Mouse (Mus musculus): ENCODE results near the gene Crct1. TPM values are rescaled to one million over a fixed set of nuclear protein-coding genes. Genes with fewer than 3 reads are reported as not detected.

The Crct1 gene
- polyA plus RNA-seq, 1 experiment from 2014 or later: 0.25 TPM

- Histone ChIP-seq H3K9me3 (replicated peaks; ENCODE audit: control insufficient read depth, low read length) (no peaks in the 10 kb centered on the region), H3K27me3 (replicated peaks; ENCODE audit: control insufficient read depth, insufficient read depth, low read length) (no peaks in the 10 kb centered on the region), H3K36me3 (ENCODE audit: control insufficient read depth, insufficient read depth, low read length) (no peaks in the 10 kb centered on the region), H3K4me1 (ENCODE audit: control insufficient read depth, insufficient read depth, low read length) (no peaks in the 10 kb centered on the region), H3K4me2 (ENCODE audit: low read length) (peak overlapping the region; percentile 75), H3K27ac (ENCODE audit: low read depth, low read length) (no peak overlapping the region), H3K4me3 (ENCODE audit: low read depth, low read length) (peak overlapping the region; percentile 42), H3K9ac (ENCODE audit: low read length) (peak overlapping the region; percentile 62)
- WGBS: 1% methylated on average over 24 of the region's 24 CpGs
- DNase-seq (ENCODE audit: low spot score) (peak; percentile 68), ATAC-seq (peak; percentile 92)
These were observed 1.1 kb downstream of the Crct1 start for GRCm38 (mm10) chr3:93014378-93014801.

- H3K4me2 ChIP-seq (ENCODE audit: low read length): no peak overlapping the region
- peak; percentile 22 for DNase-seq (ENCODE audit: low spot score)
- H3K4me3 ChIP-seq (ENCODE audit: low read depth, low read length): no peak overlapping the region
- no peak overlapping the region for H3K27ac ChIP-seq (ENCODE audit: low read depth, low read length)
- H3K4me1 ChIP-seq (ENCODE audit: control insufficient read depth, insufficient read depth, low read length): no peaks in the 10 kb centered on the region
- H3K27me3 ChIP-seq (replicated peaks; ENCODE audit: control insufficient read depth, insufficient read depth, low read length): no peaks in the 10 kb centered on the region
- H3K9ac ChIP-seq (ENCODE audit: low read length): no peak overlapping the region
- H3K36me3 ChIP-seq (ENCODE audit: control insufficient read depth, insufficient read depth, low read length): no peaks in the 10 kb centered on the region
- ATAC-seq: peak; percentile 55
- H3K9me3 ChIP-seq (replicated peaks; ENCODE audit: control insufficient read depth, low read length): no peaks in the 10 kb centered on the region
- 38% methylated on average over 4 of the region's 4 CpGs for WGBS
These were observed 12.6 kb downstream of the Crct1 start for GRCm38 (mm10) chr3:93002843-93003242.

GRCm38 (mm10) chr3:93000621-93001020, 14.9 kb downstream of the Crct1 start:
- Histone ChIP-seq H3K4me1 (ENCODE audit: control insufficient read depth, insufficient read depth, low read length) (no peaks in the 10 kb centered on the region), H3K9ac (ENCODE audit: low read length) (no peak overlapping the region), H3K36me3 (ENCODE audit: control insufficient read depth, insufficient read depth, low read length) (no peaks in the 10 kb centered on the region), H3K27ac (ENCODE audit: low read depth, low read length) (no peak overlapping the region), H3K4me2 (ENCODE audit: low read length) (no peak overlapping the region), H3K4me3 (ENCODE audit: low read depth, low read length) (no peak overlapping the region), H3K9me3 (replicated peaks; ENCODE audit: control insufficient read depth, low read length) (no peaks in the 10 kb centered on the region), H3K27me3 (replicated peaks; ENCODE audit: control insufficient read depth, insufficient read depth, low read length) (no peaks in the 10 kb centered on the region)
- DNase-seq (ENCODE audit: low spot score): no peak
- ATAC-seq: no peak
- WGBS: 89% methylated on average over 3 of the region's 3 CpGs

GRCm38 (mm10) chr3:92998691-92999090, 16.8 kb downstream of the Crct1 start:
- 4% methylated on average over 7 of the region's 7 CpGs for WGBS
- Histone ChIP-seq H3K27me3 (replicated peaks; ENCODE audit: control insufficient read depth, insufficient read depth, low read length) (no peaks in the 10 kb centered on the region), H3K4me2 (ENCODE audit: low read length) (no peak overlapping the region), H3K36me3 (ENCODE audit: control insufficient read depth, insufficient read depth, low read length) (no peaks in the 10 kb centered on the region), H3K9ac (ENCODE audit: low read length) (no peak overlapping the region), H3K9me3 (replicated peaks; ENCODE audit: control insufficient read depth, low read length) (no peaks in the 10 kb centered on the region), H3K4me3 (ENCODE audit: low read depth, low read length) (no peak overlapping the region), H3K27ac (ENCODE audit: low read depth, low read length) (no peak overlapping the region), H3K4me1 (ENCODE audit: control insufficient read depth, insufficient read depth, low read length) (no peaks in the 10 kb centered on the region)
- peak; percentile 89 for DNase-seq (ENCODE audit: low spot score)
- ATAC-seq: peak; percentile 89

GRCm38 (mm10) chr3:92991926-92992325, 23.6 kb downstream of the Crct1 start, which contains the start of gene Lce3f:
Gene Lce3f, plus strand, starts transcription at chr3:92992226.
- ATAC-seq: no peak
- Histone ChIP-seq H3K4me1 (ENCODE audit: control insufficient read depth, insufficient read depth, low read length) (no peaks in the 10 kb centered on the region), H3K4me3 (ENCODE audit: low read depth, low read length) (no peak within 1 kb of the TSS)

GRCm38 (mm10) chr3:92978484-92978883, 37.0 kb downstream of the Crct1 start:
- 85% methylated on average over 2 of the region's 2 CpGs for WGBS
- Histone ChIP-seq H3K4me3 (ENCODE audit: low read depth, low read length) (no peak overlapping the region), H3K27ac (ENCODE audit: low read depth, low read length) (no peak overlapping the region), H3K9me3 (replicated peaks; ENCODE audit: control insufficient read depth, low read length) (no peaks in the 10 kb centered on the region), H3K36me3 (ENCODE audit: control insufficient read depth, insufficient read depth, low read length) (no peaks in the 10 kb centered on the region), H3K4me1 (ENCODE audit: control insufficient read depth, insufficient read depth, low read length) (no peaks in the 10 kb centered on the region), H3K4me2 (ENCODE audit: low read length) (no peak overlapping the region), H3K27me3 (replicated peaks; ENCODE audit: control insufficient read depth, insufficient read depth, low read length) (no peaks in the 10 kb centered on the region), H3K9ac (ENCODE audit: low read length) (no peak overlapping the region)
- DNase-seq (ENCODE audit: low spot score): no peak
- ATAC-seq: no peak

More at GRCm38 (mm10) chr3:92991926-92992325, 23.6 kb downstream of the Crct1 start, which contains the start of gene Lce3f:
- Histone ChIP-seq H3K9ac (ENCODE audit: low read length) (no peak within 1 kb of the TSS), H3K27ac (ENCODE audit: low read depth, low read length) (no peak within 1 kb of the TSS), H3K27me3 (replicated peaks; ENCODE audit: control insufficient read depth, insufficient read depth, low read length) (no peaks in the 10 kb centered on the region), H3K4me2 (ENCODE audit: low read length) (no peak within 1 kb of the TSS), H3K9me3 (replicated peaks; ENCODE audit: control insufficient read depth, low read length) (no peaks in the 10 kb centered on the region), H3K36me3 (ENCODE audit: control insufficient read depth, insufficient read depth, low read length) (no peaks in the 10 kb centered on the region)
- no peak for DNase-seq (ENCODE audit: low spot score)

GRCm38 (mm10) chr3:92966761-92967160, 48.7 kb downstream of the Crct1 start, which contains the start of gene Lce3e:
Gene Lce3e, plus strand, starts transcription at chr3:92967061.
- Histone ChIP-seq H3K9me3 (replicated peaks; ENCODE audit: control insufficient read depth, low read length) (no peaks in the 10 kb centered on the region), H3K27ac (ENCODE audit: low read depth, low read length) (no peak within 1 kb of the TSS), H3K4me2 (ENCODE audit: low read length) (no peak within 1 kb of the TSS), H3K27me3 (replicated peaks; ENCODE audit: control insufficient read depth, insufficient read depth, low read length) (no peaks in the 10 kb centered on the region), H3K4me1 (ENCODE audit: control insufficient read depth, insufficient read depth, low read length) (no peaks in the 10 kb centered on the region), H3K36me3 (ENCODE audit: control insufficient read depth, insufficient read depth, low read length) (no peaks in the 10 kb centered on the region), H3K9ac (ENCODE audit: low read length) (no peak within 1 kb of the TSS), H3K4me3 (ENCODE audit: low read depth, low read length) (no peak within 1 kb of the TSS)
- ATAC-seq (no peak), DNase-seq (ENCODE audit: low spot score) (no peak)
- 93% methylated on average over 2 of the region's 2 CpGs for WGBS

Other genes starting within 250 kb of the Crct1 start
- not detected in 2 replicates for gene Lce1i, start 236.8 kb downstream of the Crct1 start, polyA plus RNA-seq (2014; fragmentation: Nextera tagmentation; extraction: Ambion mirVana)
- gene Lce1j, start 225.2 kb downstream of the Crct1 start, polyA plus RNA-seq (2014; fragmentation: Nextera tagmentation; extraction: Ambion mirVana): not detected in 2 replicates
- not detected in 2 replicates for gene Lce1k, start 207.8 kb downstream of the Crct1 start, polyA plus RNA-seq (2014; fragmentation: Nextera tagmentation; extraction: Ambion mirVana)
- gene Kprp, start 188.4 kb downstream of the Crct1 start, polyA plus RNA-seq (2014; fragmentation: Nextera tagmentation; extraction: Ambion mirVana): not detected in 2 replicates
- gene Lce1l, start 164.4 kb downstream of the Crct1 start, polyA plus RNA-seq (2014; fragmentation: Nextera tagmentation; extraction: Ambion mirVana): not detected in 2 replicates
- not detected in 2 replicates for gene 2310050C09Rik, start 145.5 kb downstream of the Crct1 start, polyA plus RNA-seq (2014; fragmentation: Nextera tagmentation; extraction: Ambion mirVana)
- not detected in 2 replicates for gene Lce3a, start 89.5 kb downstream of the Crct1 start, polyA plus RNA-seq (2014; fragmentation: Nextera tagmentation; extraction: Ambion mirVana)
- not detected in 2 replicates for gene Lce3b, start 82.7 kb downstream of the Crct1 start, polyA plus RNA-seq (2014; fragmentation: Nextera tagmentation; extraction: Ambion mirVana)
- gene Lce3c, start 71.2 kb downstream of the Crct1 start, polyA plus RNA-seq (2014; fragmentation: Nextera tagmentation; extraction: Ambion mirVana): not detected in 2 replicates
- not detected in 2 replicates for gene Lce3d, start 58.3 kb downstream of the Crct1 start, polyA plus RNA-seq (2014; fragmentation: Nextera tagmentation; extraction: Ambion mirVana)
- gene Lce3e, start 48.6 kb downstream of the Crct1 start, polyA plus RNA-seq (2014; fragmentation: Nextera tagmentation; extraction: Ambion mirVana): not detected in 2 replicates
- not detected in 2 replicates for gene Lce3f, start 23.5 kb downstream of the Crct1 start, polyA plus RNA-seq (2014; fragmentation: Nextera tagmentation; extraction: Ambion mirVana)
- gene Lce1m, start 3.4 kb upstream of the Crct1 start, polyA plus RNA-seq (2014; fragmentation: Nextera tagmentation; extraction: Ambion mirVana): not detected in 2 replicates
- gene Gm4858, start 53.1 kb upstream of the Crct1 start, polyA plus RNA-seq (2014; fragmentation: Nextera tagmentation; extraction: Ambion mirVana): not detected in 2 replicates
- gene Crnn, start 129.1 kb upstream of the Crct1 start, polyA plus RNA-seq (2014; fragmentation: Nextera tagmentation; extraction: Ambion mirVana): not detected in 2 replicates
- not detected in 2 replicates for gene Flg2, start 181.6 kb upstream of the Crct1 start, polyA plus RNA-seq (2014; fragmentation: Nextera tagmentation; extraction: Ambion mirVana)